Mouse (Mus musculus) kidney, adult 9 months (tissue): Measurements from ENCODE around the gene Prl3a1.

Source experiments
- DNase-seq: peaks from one replicate; pipeline ENCODE4 v3.0.0; 2022

The Prl3a1 gene

DNA sequence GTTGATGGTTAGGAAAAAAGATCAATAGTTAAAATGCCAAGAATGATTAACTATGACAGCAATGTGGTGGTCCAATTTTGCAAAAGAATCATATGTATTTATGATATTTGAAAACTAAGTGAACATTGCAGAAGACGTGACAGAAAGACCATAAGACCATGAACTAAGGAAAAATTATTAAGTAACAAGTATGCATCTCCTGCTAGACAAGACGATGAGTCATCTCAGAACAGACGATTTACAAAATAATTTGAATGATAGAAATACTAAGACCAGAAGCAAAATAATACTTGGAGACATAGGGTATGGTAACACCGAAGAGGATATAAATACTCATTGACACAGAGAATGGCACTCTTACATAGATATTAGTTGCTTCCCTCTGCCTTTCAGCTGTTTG lies at the start of gene Prl3a1:
Prl3a1 (plus strand) TSS at position 301 of the 400 bp plus-strand sequence.
- no peak for DNase-seq

DNA sequence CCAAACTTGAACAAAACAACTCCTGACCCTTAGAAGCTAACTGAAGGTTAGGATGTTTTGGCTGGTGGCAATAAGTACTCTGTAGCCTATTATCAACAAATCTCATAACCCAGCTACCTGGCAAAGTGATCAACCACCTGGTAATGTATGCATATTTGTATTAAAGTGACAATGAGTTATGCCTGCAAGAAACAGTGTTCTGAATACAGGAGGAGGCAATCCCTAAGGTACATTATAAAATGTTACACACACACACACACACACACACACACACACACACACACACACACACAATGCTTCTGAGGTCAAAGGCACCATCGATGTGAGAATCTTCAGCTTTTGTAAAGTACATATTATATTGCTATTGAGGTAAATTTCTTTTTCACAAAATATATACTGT lies 17.7 kb upstream of the Prl3a1 start, which contains the start of gene Prl3b1:
Prl3b1 (plus strand) TSS at position 301 of the 400 bp plus-strand sequence.
- DNase-seq: no peak

DNA sequence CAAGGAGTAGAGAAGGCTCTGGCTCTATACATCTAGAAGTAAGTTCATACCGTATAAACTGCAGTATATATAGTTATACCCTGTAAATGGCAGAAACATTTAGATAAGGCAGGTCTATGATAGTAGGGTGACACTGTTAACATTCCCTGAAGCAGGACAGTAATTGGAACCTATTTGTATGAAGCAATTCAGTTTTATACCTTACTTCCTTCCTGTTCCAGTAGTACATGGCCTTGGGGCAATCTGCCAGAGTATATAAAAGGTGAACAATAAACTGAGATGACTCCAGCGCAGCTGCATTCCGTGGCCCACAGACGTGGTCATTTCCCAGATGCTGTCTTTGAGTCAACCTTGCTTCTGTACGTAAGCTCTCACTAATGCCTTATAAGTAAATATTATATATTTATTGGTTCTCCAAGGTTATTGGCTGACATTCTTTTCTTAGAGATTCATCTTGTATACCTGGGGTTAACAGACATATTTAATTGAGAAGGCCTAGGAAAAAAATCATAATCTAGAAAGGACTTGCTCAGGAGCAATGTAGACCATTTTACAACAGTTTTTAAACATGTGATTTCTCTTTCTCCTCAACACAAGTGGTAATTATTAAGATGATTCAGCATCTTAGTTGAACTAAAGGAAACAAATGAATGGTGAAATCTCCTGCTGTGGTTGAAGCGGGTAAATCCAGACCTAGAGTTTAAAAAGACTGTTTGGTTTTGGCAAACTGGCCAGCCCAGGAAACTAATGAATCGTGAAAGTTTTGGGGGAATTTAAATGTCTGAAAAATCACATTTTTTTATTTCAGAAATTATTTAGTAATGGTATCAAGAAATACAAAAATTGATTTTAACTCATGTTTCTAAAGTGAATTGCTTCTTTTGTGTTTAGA lies 53.3 kb downstream of the Prl3a1 start, which contains the start of gene Prl6a1:
Prl6a1 (plus strand) TSS at position 294 of the 892 bp plus-strand sequence.
- no peak for DNase-seq
